Mouse (Mus musculus) bone marrow macrophage, adult 2 months (primary cell): ENCODE results near the gene Plekhs1.

Source experiments
- CTCF ChIP-seq: IDR thresholded peaks from 2 replicates; pipeline ENCODE4 v1.5.1; 2012; ENCODE audit warnings: low read depth, mild to moderate bottlenecking, low read length, moderate library complexity
- POLR2A ChIP-seq: IDR thresholded peaks from 2 replicates; pipeline ENCODE4 v1.6.1; 2012; ENCODE audit warnings: mild to moderate bottlenecking, low read depth, low read length, borderline replicate concordance

DNA sequence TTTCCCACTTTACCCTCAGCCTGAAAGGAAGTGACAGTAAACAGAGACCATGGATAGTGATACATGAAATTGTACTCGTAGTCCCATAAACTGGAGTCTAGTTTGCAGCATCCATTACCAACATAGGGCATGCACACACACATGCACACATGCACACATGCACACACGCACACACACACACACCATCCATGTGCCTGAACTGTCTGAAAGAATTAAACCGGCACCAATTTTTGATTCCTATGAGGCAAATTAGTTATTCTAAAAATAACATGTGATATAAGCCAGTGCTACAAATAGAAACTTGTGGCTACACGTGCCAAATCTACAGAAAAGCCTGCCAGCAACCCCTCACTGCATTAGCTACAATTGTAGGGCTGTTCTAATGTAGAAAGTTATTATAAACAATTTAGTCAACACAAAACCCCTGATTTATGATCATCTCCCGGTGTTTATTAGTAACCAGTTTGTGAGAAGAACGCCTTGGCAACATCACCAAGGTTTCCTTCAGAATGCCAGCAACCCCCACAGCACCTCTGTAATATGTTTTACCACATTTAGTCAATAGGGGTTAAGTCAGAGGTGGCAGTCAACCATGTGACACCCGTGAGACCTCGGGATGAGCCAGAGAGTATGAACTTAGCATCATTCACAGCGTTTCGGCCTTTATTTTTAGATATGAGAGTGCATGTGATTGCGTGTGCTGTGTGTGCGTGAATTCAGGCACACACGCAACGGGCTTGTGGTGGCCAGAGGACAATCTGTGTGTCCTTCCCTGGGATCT, 72.0 kb downstream of the Plekhs1 start:
- no peak for TF ChIP-seq CTCF
- TF ChIP-seq POLR2A = no peak
